ENCODE assay signal across 10 mouse cellular contexts in the genomic region with DNA sequence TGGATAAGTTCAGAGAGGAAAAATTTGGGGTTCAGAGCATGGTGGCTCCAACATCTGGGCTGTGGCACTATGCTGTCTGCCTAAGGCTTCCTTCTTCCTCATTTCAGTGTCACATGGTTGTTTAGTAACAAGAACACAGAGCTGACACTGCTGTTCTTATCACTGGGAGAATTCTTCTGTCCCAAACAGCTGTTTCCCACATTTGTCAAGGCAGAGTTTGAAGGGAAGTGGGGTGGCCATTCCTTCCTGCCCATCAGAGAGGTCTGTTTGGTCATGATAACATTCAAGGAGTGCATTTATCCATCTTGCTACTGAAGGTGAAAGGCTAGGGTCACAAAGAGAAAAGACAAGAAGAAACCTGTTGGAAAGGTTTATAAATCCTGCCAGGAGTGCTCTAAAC.
DNase-seq lines count a peak whose midpoint lies in the region; ATAC-seq lines count a peak whose summit lies in the region.
"Had no signal": no experiment of that assay in that cellular context is flagged by ENCODE, and none has a peak within 500 bp of the region (broad histone marks: within the 10 kb centered on the region; RNA-seq: fewer than 3 reads in every experiment).

No protein-coding gene starts in this region.

- 0 out of 2 replicates have a peak overlapping the region, but pooled peaks have one; percentile 33 for H3K27ac ChIP-seq in limb, embryonic 15.5 days
- no peak overlapping the region for H3K27ac ChIP-seq in limb, embryonic 10.5 days
- H3K27ac ChIP-seq in heart, embryonic 13.5 days (replicated peaks) = peak overlapping the region; percentile 79
- H3K27ac ChIP-seq in stomach, embryonic 16.5 days (ENCODE audit: low read length) = peak overlapping the region; percentile 63
- H3K27ac ChIP-seq: limb, embryonic 13.5 days had no signal

- H3K36me3 ChIP-seq in limb, embryonic 15.5 days = no peaks in the 10 kb centered on the region
- no peaks in the 10 kb centered on the region for H3K36me3 ChIP-seq in limb, embryonic 10.5 days
- no peaks in the 10 kb centered on the region for H3K36me3 ChIP-seq in heart, embryonic 13.5 days
- H3K36me3 ChIP-seq in stomach, embryonic 16.5 days (ENCODE audit: control insufficient read depth, insufficient read depth, low read length) = no peaks in the 10 kb centered on the region
- H3K36me3 ChIP-seq: limb, embryonic 13.5 days had no signal

- H3K9me3 ChIP-seq in limb, embryonic 15.5 days = no peaks in the 10 kb centered on the region
- H3K9me3 ChIP-seq in limb, embryonic 10.5 days (replicated peaks) = no peaks in the 10 kb centered on the region
- no peaks in the 10 kb centered on the region for H3K9me3 ChIP-seq in heart, embryonic 13.5 days
- no peaks in the 10 kb centered on the region for H3K9me3 ChIP-seq in stomach, embryonic 16.5 days (replicated peaks; ENCODE audit: control insufficient read depth, low read length)
- H3K9me3 ChIP-seq: limb, embryonic 13.5 days had no signal

- H3K4me2 ChIP-seq in limb, embryonic 15.5 days = no peak overlapping the region
- H3K4me2 ChIP-seq in heart, embryonic 13.5 days = no peak overlapping the region
- H3K4me2 ChIP-seq in stomach, embryonic 16.5 days (ENCODE audit: low read depth, low read length) = no peak overlapping the region
- H3K4me2 ChIP-seq: limb, embryonic 13.5 days had no signal

- no peaks in the 10 kb centered on the region for H3K27me3 ChIP-seq in limb, embryonic 15.5 days
- no peaks in the 10 kb centered on the region for H3K27me3 ChIP-seq in limb, embryonic 10.5 days (ENCODE audit: low read depth, poor library complexity, severe bottlenecking)
- no peaks in the 10 kb centered on the region for H3K27me3 ChIP-seq in heart, embryonic 13.5 days (replicated peaks)
- no peaks in the 10 kb centered on the region for H3K27me3 ChIP-seq in stomach, embryonic 16.5 days (ENCODE audit: control insufficient read depth, insufficient read depth, low read length)

- no peak overlapping the region for H3K4me3 ChIP-seq in limb, embryonic 15.5 days
- no peak overlapping the region for H3K4me3 ChIP-seq in limb, embryonic 10.5 days
- no peak overlapping the region for H3K4me3 ChIP-seq in heart, embryonic 13.5 days
- H3K4me3 ChIP-seq in stomach, embryonic 16.5 days (replicated peaks; ENCODE audit: low read length) = no peak overlapping the region
- H3K4me3 ChIP-seq: limb, embryonic 13.5 days had no signal

- ATAC-seq in limb, embryonic 15.5 days (ENCODE audit: insufficient number of reproducible peaks, low FRiP score, low TSS enrichment, low read depth) = no peak
- ATAC-seq in heart, embryonic 13.5 days (ENCODE audit: extremely low read depth, insufficient number of reproducible peaks, low FRiP score, low TSS enrichment) = 0 out of 2 replicates have a peak, but pooled peaks have one; percentile 46
- ATAC-seq in stomach, embryonic 16.5 days (ENCODE audit: insufficient read depth, low FRiP score) = no peak

- H3K9ac ChIP-seq in limb, embryonic 15.5 days = no peak overlapping the region
- H3K9ac ChIP-seq in heart, embryonic 13.5 days = no peak overlapping the region
- no peak overlapping the region for H3K9ac ChIP-seq in stomach, embryonic 16.5 days (ENCODE audit: low read length)
- H3K9ac ChIP-seq: limb, embryonic 13.5 days had no signal

- peaks cover 11% of the 10 kb centered on the region; the same call in 1 of the 2 replicates for H3K4me1 ChIP-seq in limb, embryonic 15.5 days
- H3K4me1 ChIP-seq in limb, embryonic 10.5 days = peaks cover 25% of the 10 kb centered on the region
- peaks cover 27% of the 10 kb centered on the region for H3K4me1 ChIP-seq in heart, embryonic 13.5 days
- peaks cover 17% of the 10 kb centered on the region for H3K4me1 ChIP-seq in stomach, embryonic 16.5 days (ENCODE audit: control insufficient read depth, insufficient read depth, low read length)

- DNase-seq in limb, embryonic 10.5 days (ENCODE audit: low spot score) = no peak
- DNase-seq in kidney, postnatal 4 days = peak; percentile 32 to 60
- DNase-seq in right cerebral cortex, adult 2 months (ENCODE audit: low spot score in 2 of 2) = no peak
- DNase-seq in frontal cortex, adult 2 months (ENCODE audit: extremely low spot score in 1 of 2, low spot score in 1 of 2) = no peak
- DNase-seq in layer of hippocampus, postnatal 36 days = no peak
- DNase-seq: retina, postnatal 1 day had no signal

Comparison
In these comparisons a context has a peak if more than half of its experiments do, and no peak if none do; other contexts are left out.
1. DNase-seq: peak in kidney, postnatal 4 days (2 of 2); none in limb, embryonic 10.5 days (single experiment), right cerebral cortex, adult 2 months (0 of 2), frontal cortex, adult 2 months (0 of 2) and layer of hippocampus, postnatal 36 days (0 of 2).